Mouse (Mus musculus): ENCODE measurements around the gene Clasp2.
A peak's percentile ranks its signal among the peaks of the same experiment; 100 is the strongest.
"Not testable (repeated sequence)": the region's sequence is repeated elsewhere in the genome, so short reads cannot be mapped to it uniquely, and the experiment has no call there.

The Clasp2 gene

DNA sequence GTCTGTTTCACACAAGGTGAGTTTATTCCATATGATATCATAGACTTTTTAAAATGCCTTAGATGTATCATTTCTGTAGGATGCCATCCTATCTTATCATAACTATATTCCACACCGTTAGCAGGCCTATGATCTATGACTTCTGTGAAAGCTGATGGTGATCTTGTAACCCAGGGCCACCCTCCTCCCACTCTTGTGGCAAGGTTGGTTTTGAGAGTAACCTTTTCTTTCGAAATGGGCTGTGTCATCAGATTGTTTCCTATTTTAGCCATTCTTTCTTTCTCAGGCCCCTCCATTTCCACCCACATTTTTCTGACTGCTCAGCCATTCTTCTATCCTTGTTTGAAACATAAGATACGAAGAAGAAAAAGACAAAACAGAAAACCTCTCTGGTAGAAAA lies 88.9 kb downstream of the Clasp2 start:
- no peak for DNase-seq

DNA sequence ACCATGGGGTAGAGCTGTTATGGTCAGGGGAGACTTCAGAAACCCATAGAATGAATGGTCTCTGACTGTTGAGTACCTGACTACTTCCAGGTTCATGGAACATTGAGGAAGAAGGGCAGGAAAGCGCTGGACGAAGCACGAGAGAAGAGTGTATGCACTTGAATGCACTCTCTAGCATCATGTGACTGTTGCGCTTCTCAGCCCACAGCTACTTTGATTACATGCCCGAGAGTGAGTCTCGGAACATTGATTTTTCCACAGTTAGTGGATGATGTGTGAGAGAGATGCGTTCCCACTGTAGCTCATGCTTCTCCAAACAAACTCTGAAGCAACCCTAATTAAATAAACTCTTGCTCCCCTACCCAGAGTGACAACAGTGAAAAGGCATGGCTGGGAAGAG lies 92.2 kb downstream of the Clasp2 start:
- DNase-seq, result no peak

DNA sequence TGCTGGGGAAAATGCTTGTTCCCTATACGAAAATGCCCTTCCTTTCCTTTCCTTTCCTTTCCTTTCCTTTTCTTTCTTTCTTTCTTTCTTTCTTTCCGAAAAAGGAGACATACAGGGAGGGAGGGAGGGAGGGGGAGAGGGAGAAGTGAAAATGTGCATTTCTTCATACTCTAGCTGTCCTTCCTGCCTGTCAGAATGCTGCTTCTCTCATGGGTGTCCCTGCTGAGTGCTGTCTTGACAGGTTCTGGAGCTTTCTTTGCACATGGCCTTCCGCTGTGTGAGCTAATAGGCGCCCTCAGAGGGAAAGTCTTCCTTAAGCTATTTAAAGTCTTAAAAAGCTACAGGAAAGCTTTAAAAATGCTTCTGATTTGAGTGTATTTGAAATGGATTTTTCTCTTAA lies 95.7 kb downstream of the Clasp2 start:
- no peak for DNase-seq

DNA sequence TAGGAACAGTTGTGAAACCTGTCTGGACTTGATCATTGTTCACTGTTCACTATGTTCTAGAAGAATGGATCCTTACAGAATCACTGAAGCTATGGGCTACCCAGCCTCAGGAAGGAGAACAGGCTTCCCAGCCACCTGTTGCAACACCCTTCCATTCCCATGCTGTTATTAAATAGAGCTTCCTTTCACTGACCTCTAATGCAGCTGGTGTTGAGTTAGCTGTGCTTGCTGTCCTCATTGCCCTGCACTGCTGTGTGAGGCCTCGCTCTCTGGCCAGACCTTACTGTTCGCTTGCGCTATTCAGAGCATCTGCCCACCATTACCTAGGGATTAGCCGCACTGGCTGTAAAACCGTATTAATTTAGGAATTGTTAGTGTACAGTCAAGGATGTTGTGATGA lies 96.2 kb downstream of the Clasp2 start:
- DNase-seq, result no peak

DNA sequence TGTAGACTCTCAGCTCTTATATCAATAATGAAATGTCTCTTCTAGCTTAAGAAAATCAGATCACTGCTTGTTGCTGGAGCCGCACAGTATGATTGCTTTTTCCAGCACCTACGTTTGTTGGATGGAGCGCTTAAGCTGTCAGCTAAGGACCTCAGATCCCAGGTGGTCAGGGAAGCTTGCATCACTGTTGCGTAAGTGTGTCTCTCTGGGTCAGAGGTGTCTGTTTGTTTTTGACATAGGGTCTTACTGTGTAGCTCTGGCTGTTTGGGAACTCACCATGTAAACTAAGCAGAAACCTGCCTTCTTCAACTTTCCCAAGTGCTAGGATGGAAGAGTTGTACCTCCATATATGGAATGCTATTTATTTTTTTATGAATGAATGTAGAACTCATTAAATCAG lies 102.8 kb downstream of the Clasp2 start:
- no peak for DNase-seq

DNA sequence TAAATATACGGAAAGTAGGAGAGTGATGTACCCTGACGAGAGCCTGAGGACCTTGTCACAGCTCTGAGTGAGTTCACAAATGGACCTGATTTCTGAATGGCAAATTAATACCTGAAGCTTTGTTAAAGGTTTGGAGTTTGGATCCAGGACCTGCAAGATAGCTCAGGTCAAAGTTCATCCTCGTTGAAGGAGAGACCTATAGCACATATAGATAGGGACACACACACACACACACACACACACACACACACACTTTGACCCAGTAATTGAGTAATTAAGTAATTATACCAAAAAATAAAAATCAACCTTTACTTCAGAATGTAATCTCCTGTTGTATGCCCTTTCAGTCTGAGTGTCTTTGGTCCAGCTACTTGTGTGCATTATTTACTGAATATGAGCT lies 114.2 kb downstream of the Clasp2 start:
- DNase-seq, result no peak

DNA sequence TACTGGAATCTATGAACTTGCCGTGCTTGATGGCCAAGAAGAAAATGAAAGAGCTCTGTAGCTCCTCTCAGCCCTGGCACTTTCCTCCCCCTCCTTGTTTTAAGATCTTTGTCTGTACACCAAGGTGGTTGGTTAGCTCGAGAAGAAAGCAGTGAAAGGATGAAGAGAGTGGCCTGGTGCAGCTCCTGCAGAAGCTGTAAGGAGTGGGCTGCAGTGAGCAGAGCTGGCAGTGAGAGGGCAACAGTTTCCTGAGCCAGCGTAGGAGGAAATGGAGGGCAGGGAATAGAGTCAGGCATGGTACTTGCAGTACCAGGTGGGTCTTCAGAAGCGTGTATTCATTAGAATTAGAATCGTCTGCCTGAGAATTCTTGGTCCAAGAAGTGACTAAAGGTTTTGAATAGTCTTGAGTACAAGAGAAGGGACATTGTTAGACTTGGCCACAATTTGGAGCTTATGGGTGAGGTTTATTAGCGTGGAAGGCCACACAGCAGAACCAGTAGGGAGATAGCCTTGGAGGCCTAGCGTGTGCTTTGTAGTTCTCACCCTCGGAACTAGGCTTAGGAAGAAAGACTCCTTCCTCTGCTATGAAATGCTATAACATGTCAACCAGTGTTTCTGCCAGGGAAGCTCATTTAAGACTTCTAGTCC lies 116.1 kb downstream of the Clasp2 start:
- no peak for DNase-seq

DNA sequence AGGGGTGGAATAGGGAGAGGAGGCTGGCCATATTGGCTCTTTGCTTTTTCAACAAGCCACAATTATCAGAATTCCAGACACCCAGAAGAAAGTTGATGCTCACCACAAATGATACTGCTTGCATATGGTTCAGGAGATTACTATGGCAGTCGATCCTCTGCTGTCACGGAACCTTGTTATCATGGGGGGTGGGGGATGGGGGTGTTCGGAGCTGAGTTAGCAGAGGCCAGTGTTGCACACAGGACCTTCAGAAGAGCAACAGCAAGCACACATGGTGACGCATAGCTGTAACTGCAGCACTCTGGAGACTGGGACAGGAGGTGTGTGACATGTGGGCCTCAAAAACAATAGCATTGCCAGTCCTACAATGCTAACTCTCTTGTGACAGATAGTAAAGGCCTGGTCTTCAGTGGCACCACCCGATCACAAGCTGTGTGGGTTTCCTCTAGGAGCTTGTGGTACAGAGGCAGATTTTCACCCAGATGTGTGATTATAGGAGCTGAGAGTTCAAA lies 116.7 kb downstream of the Clasp2 start:
- DNase-seq, result no peak

DNA sequence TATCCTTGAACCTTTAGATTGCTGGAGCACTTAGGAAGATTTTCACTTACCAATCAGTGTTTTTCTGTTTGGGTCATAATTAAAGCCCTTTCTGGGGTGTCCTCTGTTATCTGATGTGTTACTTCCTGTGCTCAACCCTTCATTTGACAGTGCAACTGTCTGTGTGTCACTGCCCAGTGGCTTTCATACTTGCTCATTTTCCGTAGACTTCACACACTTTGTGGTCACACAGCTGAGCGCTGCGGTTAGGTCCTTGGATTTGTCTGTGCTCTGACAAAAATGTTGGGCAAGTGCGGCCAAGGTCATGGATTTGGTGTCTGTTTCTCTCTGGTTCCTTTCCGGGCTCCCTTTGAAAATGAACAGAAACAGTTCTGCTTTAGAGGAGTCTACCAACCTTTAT lies 118.1 kb downstream of the Clasp2 start:
- DNase-seq, result no peak

DNA sequence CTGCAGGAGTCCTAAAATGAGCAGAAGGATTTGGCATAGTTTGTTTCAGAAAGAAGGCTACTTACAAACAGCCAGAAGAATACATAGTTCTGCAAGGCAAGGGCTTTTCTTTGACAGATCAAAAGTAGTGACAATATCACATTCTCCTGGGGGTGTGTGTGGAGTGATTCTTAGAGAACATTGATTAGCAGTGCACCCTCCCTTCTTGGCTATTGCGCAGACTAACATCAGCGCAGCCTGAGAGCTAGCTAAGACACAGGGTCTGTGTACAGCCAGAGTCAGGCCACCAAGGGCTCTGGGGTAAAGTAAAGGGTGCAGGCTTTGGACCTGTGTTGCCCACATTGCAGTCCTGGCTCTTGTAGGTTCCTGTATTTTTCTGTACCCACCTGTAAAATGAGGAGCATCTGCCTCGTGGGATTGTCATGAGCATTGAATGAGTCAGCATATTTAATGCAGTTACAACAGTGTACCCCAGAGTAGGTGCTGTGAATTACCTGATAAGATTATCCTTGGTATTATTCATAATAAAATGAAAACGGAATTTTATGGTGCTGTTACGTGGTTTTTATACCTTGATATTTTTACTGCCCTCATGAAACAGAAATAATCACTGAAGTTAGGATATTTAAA lies 122.2 kb downstream of the Clasp2 start:
- no peak for DNase-seq

DNA sequence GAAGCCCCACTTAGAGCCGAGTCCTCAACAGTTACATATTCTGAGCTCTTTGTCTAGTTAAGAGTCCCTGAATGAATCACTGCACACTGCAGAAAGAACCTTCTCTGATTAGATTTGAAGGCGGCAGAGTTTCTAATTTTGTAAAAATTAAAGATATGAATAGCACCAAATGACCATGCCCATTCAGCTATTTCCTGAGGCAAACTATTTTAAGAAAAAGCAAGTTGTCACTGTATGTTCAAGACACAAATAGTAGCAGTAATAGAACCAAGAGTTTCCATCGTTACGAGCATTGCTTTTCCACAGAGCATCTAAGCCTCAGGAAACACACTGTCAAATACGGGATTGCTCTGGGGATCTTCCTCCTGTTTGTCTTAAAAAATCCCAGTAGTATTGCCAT lies 126.7 kb downstream of the Clasp2 start:
- no peak for DNase-seq

DNA sequence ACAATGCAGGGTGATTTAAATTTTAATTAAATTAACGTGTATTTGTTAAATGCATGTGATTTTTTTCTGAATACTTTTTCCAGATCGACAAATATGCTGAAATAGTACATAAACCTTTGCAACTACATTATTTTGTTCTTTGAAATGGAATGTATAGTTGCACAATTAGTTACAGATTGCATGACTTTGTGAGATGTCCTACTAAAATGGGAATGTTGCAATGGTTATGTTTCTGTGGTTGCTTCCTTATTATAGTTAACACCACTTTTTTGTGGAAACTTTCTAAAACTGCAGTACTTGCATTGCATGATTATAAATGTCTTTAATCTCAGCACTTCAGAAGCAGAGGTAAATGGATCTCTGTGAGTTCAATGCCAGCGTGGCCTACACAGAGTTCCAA lies 153.6 kb downstream of the Clasp2 start:
- DNase-seq, result no peak

DNA sequence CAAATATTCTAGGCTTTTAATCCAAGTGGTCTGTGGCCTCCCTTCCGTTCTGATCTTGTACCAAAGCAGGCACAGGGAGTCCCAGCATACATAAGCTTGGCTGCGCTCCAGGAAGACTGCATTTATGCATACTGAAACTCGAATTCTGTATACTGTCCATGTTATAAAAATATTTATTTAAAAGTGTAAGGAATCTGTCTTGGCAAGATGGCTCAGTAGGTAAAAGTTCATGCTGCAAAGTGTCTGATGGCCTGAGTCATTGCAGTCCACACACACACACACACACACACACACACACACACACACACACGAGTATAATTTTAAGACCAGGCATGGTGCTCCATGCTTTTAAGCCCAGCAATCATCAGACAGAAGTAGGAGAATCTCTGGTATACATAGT lies 161.9 kb downstream of the Clasp2 start:
- no peak for DNase-seq

DNA sequence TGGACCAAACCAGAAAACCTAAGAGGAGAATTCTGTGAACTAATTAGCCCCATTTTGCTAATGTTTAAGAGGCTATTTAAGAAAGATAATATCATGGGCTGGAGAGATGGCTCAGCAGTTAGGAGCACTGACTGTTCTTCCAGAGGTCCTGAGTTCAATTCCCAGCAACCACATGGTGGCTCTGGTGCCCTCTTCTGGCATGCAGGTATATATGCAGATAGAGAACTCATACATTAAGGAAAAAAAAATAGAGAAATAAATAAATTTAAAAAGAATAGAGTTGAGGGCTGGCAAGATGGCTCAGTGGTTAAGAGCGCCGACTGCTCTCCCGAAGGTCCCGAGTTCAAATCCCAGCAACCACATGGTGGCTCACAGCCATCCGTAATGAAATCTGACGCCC lies 163.0 kb downstream of the Clasp2 start:
- DNase-seq, result not testable (repeated sequence)

DNA sequence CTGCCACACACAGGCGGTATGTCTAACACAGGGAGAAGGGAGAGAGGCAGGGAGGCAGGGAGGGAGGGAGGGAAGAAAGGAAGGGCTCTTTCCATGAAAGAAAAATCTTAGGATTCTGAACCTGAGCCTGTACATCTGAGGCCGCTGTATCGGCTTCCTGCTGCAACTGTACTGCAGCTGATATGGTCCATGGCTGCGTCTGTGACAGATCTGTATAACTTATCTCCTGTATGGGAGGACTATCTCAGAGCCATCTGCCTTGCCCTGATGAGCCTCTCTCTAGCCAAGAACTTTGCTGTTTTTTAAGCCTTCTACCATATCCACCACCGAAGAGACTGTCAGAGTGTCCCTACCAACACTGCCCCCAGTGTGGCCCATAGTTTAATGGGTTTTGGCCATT lies 174.5 kb downstream of the Clasp2 start:
- DNase-seq, result no peak

DNA sequence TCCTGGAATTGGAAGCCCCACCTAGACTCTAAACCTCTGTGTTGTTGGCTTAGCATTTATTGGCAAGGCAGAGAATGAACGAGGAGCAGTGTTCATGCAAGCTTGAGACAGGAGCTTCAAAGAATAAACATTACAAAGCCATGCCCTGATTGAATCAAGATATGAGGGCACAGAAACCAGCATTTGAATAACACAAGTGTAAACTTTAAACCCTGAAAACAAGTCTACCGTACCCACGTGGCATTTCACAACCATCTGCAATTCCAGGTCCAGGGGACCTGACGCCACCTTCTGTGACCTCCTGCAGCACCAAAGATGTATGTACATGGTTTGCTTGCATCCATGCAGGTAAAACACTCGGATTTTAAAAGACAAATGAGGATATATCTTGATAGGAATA lies 181.4 kb downstream of the Clasp2 start:
- DNase-seq, result no peak

DNA sequence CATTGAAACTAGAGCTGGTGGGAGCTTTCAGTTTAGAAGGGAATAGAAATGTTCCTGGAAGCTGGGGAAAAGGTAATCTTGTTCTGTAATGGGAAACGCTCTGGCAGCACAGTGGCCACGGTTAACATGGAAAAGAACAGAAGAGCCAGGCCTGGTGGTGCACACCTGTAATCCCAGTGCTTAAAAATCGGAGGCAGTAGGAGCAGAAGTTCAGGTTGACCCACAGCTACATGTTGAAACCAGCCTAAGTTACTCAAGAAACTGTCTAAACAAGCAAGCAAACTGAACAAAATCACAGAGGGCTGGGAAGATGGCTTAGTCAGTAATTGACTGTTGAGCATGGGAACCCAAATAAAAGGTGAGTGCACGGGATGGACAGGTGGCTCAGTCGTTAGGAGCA lies 183.6 kb downstream of the Clasp2 start:
- no peak for DNase-seq

DNA sequence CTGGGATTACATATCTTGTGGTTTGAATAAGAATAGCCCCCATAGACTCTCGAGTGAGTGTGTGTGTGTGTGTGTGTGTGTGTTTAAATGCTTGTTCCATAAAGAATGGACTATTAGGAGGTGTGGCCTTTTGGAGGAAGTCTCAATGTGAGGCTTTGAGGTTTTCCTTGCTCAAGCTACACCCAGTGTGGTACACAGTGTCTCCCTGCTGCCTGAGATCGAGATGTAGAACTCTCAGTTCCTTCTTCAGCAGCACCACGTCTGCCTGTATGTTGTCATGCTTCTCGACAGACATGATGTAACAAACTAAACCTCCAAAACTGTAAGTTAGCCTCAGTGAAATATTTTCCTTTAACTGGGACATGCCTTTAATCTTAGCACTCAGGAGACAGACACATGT lies 187.3 kb downstream of the Clasp2 start:
- no peak for DNase-seq

DNA sequence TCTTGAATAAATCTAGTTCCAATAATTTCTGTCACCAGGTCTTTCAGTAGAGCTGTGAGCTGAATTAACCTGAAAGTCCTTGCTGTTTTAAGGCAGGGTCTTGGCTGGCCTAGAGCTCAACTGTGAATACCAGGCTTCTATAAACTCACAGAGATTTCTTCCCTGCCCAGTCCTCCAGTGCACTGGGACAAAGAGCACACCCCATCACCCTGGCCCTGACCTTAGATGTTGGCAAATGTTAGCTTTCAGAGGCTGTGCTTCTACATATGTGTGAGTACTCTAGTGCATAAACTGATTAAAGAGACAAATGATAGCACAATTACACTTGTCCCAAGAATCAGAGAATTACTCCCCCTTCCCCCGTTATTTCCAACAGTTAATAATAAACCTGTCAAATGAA lies 188.4 kb downstream of the Clasp2 start:
- peak; percentile 42 for DNase-seq

DNA sequence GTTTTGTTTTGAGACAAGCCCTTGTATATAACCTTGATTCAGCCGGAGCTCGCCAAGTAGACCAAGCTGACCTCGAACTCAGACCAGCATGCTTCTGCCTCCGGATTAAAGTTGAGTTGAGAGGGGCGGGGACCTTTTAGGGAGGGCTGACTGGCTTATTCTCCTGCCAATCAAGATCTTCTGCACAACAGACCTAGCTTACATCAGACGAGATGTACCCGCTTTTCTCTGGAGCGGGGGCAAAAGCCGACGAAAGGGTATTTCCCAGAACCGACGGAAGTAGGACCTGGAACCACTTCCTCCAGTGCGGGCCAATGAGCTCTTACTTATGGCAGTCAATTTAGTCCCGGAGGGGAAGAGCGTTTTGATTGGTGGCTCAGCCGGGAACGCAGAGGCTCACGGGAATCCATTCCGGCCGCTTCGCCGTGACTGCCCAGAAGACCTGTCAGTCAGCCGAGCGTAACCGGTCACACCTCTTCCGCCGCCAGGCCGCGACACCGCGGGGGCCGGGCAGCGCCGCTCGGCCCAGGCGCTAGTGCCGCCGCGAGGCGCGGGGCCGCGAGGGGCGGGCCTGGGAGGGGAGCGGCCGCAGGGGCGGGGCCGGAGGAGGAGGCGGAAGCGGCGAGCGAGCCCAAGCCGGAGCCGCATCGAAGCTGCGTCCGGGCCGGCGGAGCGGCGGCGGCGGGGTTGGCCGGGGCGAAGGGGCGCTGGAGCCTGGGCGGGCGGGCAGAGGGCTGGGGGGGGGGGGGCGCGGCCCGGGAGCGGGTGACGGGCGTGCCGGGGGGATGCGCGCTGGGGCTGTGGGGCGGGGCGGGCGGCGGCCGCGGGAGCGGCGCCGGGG lies 189.5 kb downstream of the Clasp2 start, which contains the start of gene Ubp1:
Ubp1 (plus strand) TSS at position 401 of the 841 bp plus-strand sequence.
- peak; percentile 98 for DNase-seq

DNA sequence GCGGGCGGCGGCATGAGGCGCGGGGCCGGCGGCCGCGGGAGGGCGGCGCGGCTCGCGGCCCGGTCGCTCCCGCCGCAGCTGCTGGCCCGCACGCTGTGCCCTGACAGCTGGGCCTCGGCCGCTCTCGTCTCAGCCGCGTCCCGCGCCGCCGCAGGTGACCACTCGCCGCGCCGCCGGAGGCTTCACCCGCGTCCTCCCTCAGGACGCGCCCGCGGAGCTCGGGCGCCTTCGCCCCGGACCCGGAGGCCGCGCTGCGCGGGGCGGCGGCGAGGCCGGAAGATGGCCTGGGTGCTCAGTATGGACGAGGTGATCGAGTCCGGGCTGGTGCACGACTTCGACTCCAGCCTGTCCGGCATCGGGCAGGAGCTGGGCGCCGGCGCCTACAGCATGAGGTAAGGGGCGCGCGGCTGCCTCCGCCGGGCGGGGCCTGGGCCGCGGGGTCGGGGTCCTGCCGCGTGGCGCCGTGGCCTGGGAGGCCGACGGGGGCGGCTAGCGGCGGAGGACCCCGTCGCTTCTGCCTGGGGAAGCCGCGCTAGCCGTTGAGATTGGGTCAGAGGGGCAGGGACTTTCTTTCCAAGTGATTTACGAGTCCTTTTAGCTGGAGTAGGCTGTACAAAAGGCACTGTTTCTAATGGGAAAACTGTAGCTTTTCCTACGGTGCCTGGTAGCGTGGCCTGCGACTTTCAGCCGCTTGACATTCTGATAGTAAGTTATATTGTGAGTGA lies 190.3 kb downstream of the Clasp2 start:
- peak; percentile 42 for DNase-seq

DNA sequence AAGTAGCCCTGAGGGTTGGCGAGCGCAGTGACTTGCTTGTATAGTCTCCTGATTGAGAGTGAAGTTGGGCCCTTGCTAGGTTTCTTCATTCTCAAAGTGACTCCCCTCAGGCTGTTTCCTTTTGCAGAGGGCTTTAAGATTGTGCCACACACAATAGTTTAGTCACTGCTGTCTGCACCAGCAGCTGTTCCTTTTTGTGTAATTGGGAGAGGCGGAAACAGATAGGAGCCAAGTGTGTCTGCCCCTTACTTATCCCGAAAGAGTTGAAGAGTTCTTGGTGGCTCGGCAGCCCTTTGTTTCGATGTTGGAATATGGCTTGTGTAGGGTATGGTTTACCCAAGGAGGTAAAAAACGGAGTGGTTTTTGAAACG lies 190.8 kb downstream of the Clasp2 start:
- peak; percentile 36 for DNase-seq

DNA sequence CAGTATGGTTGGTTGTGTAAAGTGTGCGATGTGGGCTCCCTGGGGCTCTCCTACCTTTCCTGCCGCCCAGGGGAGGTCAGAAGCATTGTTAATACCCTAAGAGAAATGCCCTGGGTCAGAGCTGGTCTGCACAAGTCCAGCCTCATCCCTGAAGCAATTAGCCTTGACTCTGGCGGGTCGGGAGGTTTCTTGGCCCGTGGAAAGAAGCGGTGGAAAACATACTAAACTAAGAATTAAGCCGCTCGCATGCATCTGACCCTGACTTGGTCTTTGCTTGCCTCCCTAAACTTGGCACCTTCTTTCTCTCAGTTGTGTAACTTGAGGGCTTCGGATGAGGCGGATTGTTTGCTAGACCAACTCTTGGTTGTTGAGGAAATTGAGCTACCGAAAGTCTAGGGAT lies 191.2 kb downstream of the Clasp2 start:
- peak; percentile 34 for DNase-seq

Data from cerebellum, adult 9-10 months (tissue).